Mouse (Mus musculus) spleen, adult 2 months (tissue): Measurements from ENCODE around the gene Cnpy4. TPM values are rescaled to one million over a fixed set of nuclear protein-coding genes. Genes with fewer than 3 reads are reported as not detected.
A peak's percentile ranks its signal among the peaks of the same experiment; 100 is the strongest.

Experiments used
- DNase-seq, 2 experiments: peaks; one replicate each; pipeline versions ENCODE4 v3.0.0 to v3.0.0-alpha.2; 2012 to 2021; ENCODE audit warnings: low spot score in 2 of 2, low read depth in 1 of 2
- H3K27ac ChIP-seq: fragments of 200-500 bp; 2 replicates; pipeline ENCODE4 v1.5.1; 2012; ENCODE audit warnings: low read length, inconsistent platforms; ENCODE audit not compliant: insufficient read depth
- H3K27me3 ChIP-seq: fragments of 200-500 bp; 2 replicates; pipeline ENCODE4 v1.6.1; 2012; ENCODE audit warnings: mild to moderate bottlenecking, moderate library complexity, low read length, inconsistent platforms; ENCODE audit not compliant: control insufficient read depth, insufficient read depth
- H3K36me3 ChIP-seq: fragments of 200-500 bp; 2 replicates; pipeline ENCODE4 v1.6.1; 2012; ENCODE audit warnings: mild to moderate bottlenecking, low read length, inconsistent platforms; ENCODE audit not compliant: control insufficient read depth, insufficient read depth
- H3K4me1 ChIP-seq: fragments of 200-500 bp; 2 replicates; pipeline ENCODE4 v1.6.1; 2011; ENCODE audit warnings: inconsistent platforms; ENCODE audit not compliant: control insufficient read depth, insufficient read depth, insufficient read length
- H3K4me3 ChIP-seq: fragments of 200-500 bp; 2 replicates; pipeline ENCODE4 v1.5.1; 2011; ENCODE audit warnings: mild to moderate bottlenecking, inconsistent platforms; ENCODE audit not compliant: insufficient read depth, insufficient read length; ENCODE audit errors: extremely low read depth
- CTCF ChIP-seq: fragments of 200-500 bp; IDR thresholded peaks from 2 replicates; pipeline ENCODE4 v1.5.1; 2011; ENCODE audit warnings: mild to moderate bottlenecking, inconsistent platforms; ENCODE audit not compliant: insufficient read depth, insufficient read length, insufficient replicate concordance; ENCODE audit errors: extremely low read depth
- POLR2A ChIP-seq: fragments of 200-500 bp; IDR thresholded peaks from 2 replicates; pipeline ENCODE4 v1.6.1; 2011; ENCODE audit warnings: low read depth, low read length, inconsistent platforms
- WGBS: fragments of 180-500 bp; shearing (Covaris S2); methylation state at CpG from one replicate; pipeline ENCODE4 v1.1.7; 2018; 5-methylcytosine and 5-hydroxymethylcytosine counted together
- polyA plus RNA-seq: library from polyadenylated mRNA; depleted of rRNA; stranded (reverse); fragments of >200 nt; gene quantifications from 2 replicates; pipeline ENCODE4 v1.2.3, GENCODE M21; 2012

Gene Cnpy4
- polyA plus RNA-seq, 1 experiment = 4.3 TPM

DNA sequence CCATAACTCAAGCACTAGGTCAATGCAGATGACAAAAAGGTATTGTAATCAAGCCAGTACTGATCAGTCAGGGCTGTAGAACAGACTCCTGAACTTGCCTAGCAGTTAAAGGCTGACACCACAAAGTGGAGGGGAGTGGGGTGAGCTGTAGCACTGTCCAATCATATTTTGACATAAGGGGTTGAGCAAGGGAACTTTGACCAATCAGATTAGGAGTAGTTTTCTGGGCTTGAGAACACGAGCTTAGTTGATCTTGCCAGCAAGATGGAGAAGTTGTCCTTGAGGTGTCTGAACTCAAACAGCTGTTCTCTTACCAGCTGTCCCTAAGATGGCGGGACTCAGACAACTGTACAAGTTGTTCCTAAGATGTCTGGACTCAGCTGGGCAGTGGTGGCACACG lies 14.1 kb upstream of the Cnpy4 start:
- Histone ChIP-seq H3K4me3 (no peak overlapping the region), H3K27me3 (no peaks in the 10 kb centered on the region), H3K4me1 (no peaks in the 10 kb centered on the region), H3K27ac (no peak overlapping the region), H3K36me3 (peaks cover 11% of the 10 kb centered on the region)
- 73% methylated on average over 3 of the region's 3 CpGs for WGBS
- DNase-seq = no peak
- TF ChIP-seq CTCF (no peak), POLR2A (no peak)

DNA sequence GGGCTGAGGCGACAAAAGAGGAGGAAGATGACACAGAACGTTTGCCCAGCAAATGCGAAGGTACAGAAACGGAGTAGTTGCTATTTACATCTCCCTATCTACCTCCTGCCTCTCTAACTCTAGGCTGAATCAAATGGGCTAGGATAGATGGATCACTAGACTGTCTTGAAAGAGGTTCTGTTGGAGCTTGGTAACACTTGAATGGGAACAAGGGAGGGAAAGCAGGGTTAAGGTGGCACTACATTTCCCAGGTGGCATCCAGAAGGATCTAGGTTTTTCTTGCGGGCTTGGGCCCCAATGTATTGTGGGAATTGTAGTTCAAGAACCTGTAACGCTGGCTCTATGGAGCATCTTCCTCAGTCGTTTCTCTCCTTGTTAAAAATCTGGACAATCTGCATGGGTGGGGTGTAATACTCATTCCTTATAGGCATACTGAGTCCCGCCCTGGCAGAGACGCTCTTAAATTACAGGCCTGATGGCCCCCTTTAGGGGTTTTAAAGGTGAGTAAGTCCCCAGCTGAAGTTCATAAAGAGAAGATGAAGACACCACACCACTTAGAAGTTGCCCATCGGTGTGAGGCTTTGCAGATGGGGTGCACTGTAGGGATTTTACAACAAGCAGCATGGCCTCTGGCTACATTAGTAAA lies 499 bp downstream of the Cnpy4 start:
- Histone ChIP-seq H3K27me3 (no peaks in the 10 kb centered on the region), H3K4me1 (no peaks in the 10 kb centered on the region), H3K4me3 (peak overlapping the region; percentile 82), H3K36me3 (peaks cover 7% of the 10 kb centered on the region), H3K27ac (peak overlapping the region; percentile 79)
- peak; percentile 62 to 72 for DNase-seq
- WGBS = under 1% methylated on average over 10 of the region's 10 CpGs
- TF ChIP-seq POLR2A (no peak), CTCF (no peak)

DNA sequence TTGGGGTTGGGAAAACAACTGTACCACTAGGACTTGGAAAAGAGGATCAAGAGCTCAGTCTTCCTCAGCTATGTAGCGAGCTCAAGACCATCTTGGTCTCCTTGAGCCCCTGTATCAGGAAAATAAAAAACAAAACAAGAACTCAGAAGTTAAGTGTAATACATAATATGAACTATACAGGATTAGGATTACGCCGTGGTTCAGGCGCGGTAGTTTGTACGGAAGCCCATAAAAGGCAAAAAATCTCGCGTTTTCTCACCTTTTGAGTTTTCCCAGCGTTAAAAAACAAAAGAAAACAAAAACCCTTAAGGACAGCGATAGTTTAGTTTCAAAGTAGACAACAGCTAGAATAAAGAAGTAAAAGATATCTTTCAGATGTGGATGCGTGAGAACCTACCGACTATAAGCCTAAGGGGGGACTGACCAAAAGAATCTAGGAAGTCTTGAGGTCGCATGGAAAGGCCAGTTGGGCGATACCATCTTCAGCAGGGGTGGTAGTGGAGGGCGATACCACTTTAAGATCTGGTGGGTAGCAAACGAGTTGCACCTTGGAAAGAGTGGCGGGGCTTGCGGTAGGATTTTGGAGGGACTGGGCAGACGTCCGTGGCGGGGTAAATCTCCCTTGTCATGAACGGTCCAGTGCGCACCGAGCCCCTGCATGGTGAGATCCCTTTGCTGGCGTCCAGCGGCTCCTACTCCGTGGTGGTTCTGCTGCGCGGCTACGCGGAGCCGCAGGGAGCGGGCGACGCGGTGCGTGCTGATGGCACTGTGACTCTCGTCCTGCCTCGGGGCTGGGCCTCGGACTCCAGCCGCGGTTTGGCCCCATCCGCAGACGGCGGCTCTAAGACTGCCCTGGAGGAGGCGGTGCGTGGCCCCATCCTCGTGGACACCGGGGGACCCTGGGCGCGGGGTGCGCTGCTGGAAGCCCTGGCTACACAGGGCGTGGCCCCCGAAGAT lies 6.8 kb downstream of the Cnpy4 start, which contains the start of gene Mblac1:
Gene Mblac1 (plus strand): TSS at position 544 of the 957 bp plus-strand sequence.
- TF ChIP-seq CTCF (no peak), POLR2A (peak; percentile 4; the same call in 1 of the 2 replicates)
- peak within 1 kb of the TSS; percentile 86 for H3K27ac ChIP-seq
- peak within 1 kb of the TSS; percentile 93 for H3K4me3 ChIP-seq

GRCm38 (mm10) chr5:138194755-138195345 lies 7.6 kb downstream of the Cnpy4 start:
- Histone ChIP-seq H3K4me3 (peak overlapping the region; percentile 93), H3K27me3 (no peaks in the 10 kb centered on the region), H3K36me3 (no peaks in the 10 kb centered on the region), H3K27ac (peak overlapping the region; percentile 86), H3K4me1 (peaks cover 5% of the 10 kb centered on the region; the same call in 1 of the 2 replicates)
- 3% methylated on average over 29 of the region's 29 CpGs for WGBS
- no peak for DNase-seq
- TF ChIP-seq CTCF = no peak
- TF ChIP-seq POLR2A = no peak

More for the DNA sequence above, 6.8 kb downstream of the Cnpy4 start, which contains the start of gene Mblac1:
- H3K27me3 ChIP-seq = no peaks in the 10 kb centered on the region
- peaks cover 5% of the 10 kb centered on the region; the same call in 1 of the 2 replicates for H3K4me1 ChIP-seq
- DNase-seq = peak; percentile 64 to 71
- 3% methylated on average over 54 of the region's 54 CpGs for WGBS
- H3K36me3 ChIP-seq = no peaks in the 10 kb centered on the region

DNA sequence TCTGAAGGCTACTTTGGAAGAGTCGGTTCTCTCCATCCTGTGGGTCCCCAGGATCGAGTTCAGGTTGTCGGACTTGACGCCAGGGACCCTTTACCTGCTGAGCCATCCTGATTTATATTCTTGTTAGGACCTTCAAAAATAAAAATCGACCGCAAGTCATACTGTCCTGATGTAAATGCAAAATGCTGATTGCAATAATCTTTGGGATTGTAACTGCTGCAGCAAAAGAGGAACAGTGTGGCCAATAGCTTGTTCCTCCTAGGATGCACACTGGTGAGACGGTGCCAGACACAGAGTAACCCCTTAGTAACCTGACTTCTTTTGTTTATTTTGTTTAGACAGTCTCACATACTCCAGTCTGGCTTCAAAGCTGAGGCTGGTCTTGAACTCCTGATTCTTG lies 8.2 kb downstream of the Cnpy4 start:
- H3K27ac ChIP-seq = no peak overlapping the region
- H3K4me3 ChIP-seq = no peak overlapping the region
- no peaks in the 10 kb centered on the region for H3K36me3 ChIP-seq
- WGBS = 54% methylated on average over 7 of the region's 7 CpGs
- TF ChIP-seq CTCF (no peak), POLR2A (no peak)
- H3K27me3 ChIP-seq = no peaks in the 10 kb centered on the region
- H3K4me1 ChIP-seq = peaks cover 5% of the 10 kb centered on the region; the same call in 1 of the 2 replicates
- DNase-seq = no peak

GRCm38 (mm10) chr5:138199576-138199975 lies 12.3 kb downstream of the Cnpy4 start:
- no peak overlapping the region for H3K4me3 ChIP-seq
- H3K4me1 ChIP-seq = peaks cover 5% of the 10 kb centered on the region; the same call in 1 of the 2 replicates
- TF ChIP-seq POLR2A = no peak
- TF ChIP-seq CTCF = no peak
- H3K27me3 ChIP-seq = no peaks in the 10 kb centered on the region
- H3K27ac ChIP-seq = no peak overlapping the region
- no peak for DNase-seq
- WGBS = 8% methylated on average over 1 of the region's 1 CpGs
- H3K36me3 ChIP-seq = no peaks in the 10 kb centered on the region
